Mouse (Mus musculus) megakaryocyte, embryonic 14.5 days (primary cell): ENCODE results near the gene Rtn4rl2. TPM values are rescaled to one million over a fixed set of nuclear protein-coding genes. Genes with fewer than 3 reads are reported as not detected.
A peak's percentile ranks its signal among the peaks of the same experiment; 100 is the strongest.

Experiments used
- H3K27me3 ChIP-seq: replicated peaks from 2 replicates; pipeline ENCODE3; 2012; ENCODE audit warnings: inconsistent platforms
- H3K36me3 ChIP-seq: replicated peaks from 2 replicates; pipeline ENCODE3; 2012; ENCODE audit warnings: low read length, inconsistent platforms, mixed read lengths
- H3K4me1 ChIP-seq: 2 replicates; pipeline ENCODE4 v1.6.1; 2012; ENCODE audit warnings: inconsistent platforms
- H3K4me3 ChIP-seq: replicated peaks from 2 replicates; pipeline ENCODE3; 2012; ENCODE audit warnings: moderate library complexity, mild to moderate bottlenecking, inconsistent platforms
- H3K9me3 ChIP-seq: 2 replicates; pipeline ENCODE4 v1.6.1; 2012; ENCODE audit warnings: inconsistent platforms
- FLI1 ChIP-seq: IDR thresholded peaks from 2 replicates; pipeline ENCODE4 v1.6.1; 2012; ENCODE audit warnings: low read length, inconsistent platforms, mixed read lengths
- GATA1 ChIP-seq: IDR thresholded peaks from 3 replicates; pipeline ENCODE4 v1.6.1; 2012; ENCODE audit warnings: mixed read lengths, low read length, inconsistent platforms, borderline replicate concordance
- polyA plus RNA-seq: library from polyadenylated mRNA; stranded (reverse); fragments of >175 nt; gene quantifications from 2 replicates; pipeline ENCODE4 v1.2.3, GENCODE M21; 2012; ENCODE audit warnings: low replicate concordance; ENCODE audit not compliant: insufficient read depth

Rtn4rl2 gene
- 2.7 and 8.4 TPM in 2 replicates for polyA plus RNA-seq

DNA sequence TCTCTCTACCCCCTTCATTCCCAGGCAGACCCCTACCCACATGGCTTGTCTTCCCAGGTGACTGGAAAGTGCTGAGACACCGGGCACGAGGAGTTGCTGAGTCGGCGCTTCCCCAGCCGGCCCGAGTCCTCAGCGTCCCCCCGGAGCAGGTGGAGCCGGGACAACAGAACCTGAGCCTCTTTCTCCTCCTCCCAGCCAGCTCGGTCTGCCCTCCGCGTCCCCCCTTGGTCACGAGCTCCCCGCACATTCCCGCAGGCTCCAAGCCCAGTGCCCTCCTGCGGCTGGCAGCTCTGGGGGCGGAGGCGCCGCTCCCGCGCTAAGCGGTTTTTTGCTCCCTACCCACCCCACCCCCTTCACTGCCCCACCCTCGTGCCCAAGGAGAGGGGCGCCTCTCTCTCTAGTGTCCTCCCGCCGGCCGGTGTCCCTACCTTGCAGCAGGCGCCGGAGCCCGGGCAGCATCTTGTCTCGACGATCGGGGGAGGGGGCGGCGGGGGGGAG, at the start of gene Rtn4rl2:
TSS of gene Rtn4rl2 (minus strand) at position 477 of the 498 bp plus-strand sequence.
- H3K9me3 ChIP-seq = no peaks in the 10 kb centered on the region
- no peaks in the 10 kb centered on the region for H3K36me3 ChIP-seq
- peak within 1 kb of the TSS; percentile 89 for H3K4me3 ChIP-seq
- peaks cover 93% of the 10 kb centered on the region for H3K27me3 ChIP-seq
- TF ChIP-seq GATA1 (no peak), FLI1 (no peak)
- H3K4me1 ChIP-seq = peaks cover 55% of the 10 kb centered on the region

DNA sequence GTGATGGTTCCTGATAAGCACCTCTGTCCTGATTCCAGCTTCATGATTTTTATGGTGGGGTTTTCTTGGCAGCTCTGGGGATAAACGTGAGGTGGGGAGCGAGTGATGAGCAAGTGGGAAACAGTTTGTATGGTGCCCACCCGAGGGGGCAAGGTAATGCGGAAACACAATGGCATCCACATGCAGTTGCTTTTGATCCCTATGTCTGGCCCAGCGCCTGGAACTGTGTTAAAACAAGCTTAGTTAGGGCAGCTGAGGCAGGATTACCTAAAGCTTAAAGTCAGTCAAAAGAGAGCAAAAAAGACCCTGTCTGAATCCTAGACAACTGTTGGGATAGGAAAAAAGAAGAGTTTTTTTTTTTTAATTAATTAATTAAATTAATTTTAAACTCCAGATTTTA, 48.6 kb upstream of the Rtn4rl2 start:
- peaks cover 41% of the 10 kb centered on the region for H3K4me1 ChIP-seq
- TF ChIP-seq FLI1 = no peak
- no peak for TF ChIP-seq GATA1
- no peak overlapping the region for H3K4me3 ChIP-seq
- peaks cover 10% of the 10 kb centered on the region; the same call in 1 of the 2 replicates for H3K9me3 ChIP-seq
- peaks cover 3% of the 10 kb centered on the region for H3K27me3 ChIP-seq
- peaks cover 8% of the 10 kb centered on the region for H3K36me3 ChIP-seq

DNA sequence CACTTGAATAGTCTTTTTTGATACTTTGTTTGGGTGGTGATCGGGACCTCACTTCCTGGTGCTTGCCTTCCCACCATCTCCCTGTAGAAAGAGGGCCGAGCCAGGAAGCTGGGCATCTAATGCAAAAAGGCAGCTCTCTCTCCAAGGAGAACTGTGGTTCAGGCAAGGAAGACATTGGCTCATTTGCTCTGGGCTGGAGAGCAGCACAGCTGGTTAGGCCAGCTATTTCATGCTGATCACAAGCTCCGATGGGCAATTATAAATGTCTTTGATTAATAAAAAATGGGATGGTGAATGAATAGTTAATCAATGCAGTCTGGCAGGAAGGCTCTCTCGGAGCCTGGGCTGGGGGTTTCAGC, 48.1 kb upstream of the Rtn4rl2 start:
- no peak for TF ChIP-seq FLI1
- TF ChIP-seq GATA1 = no peak
- Histone ChIP-seq H3K27me3 (peaks cover 3% of the 10 kb centered on the region), H3K9me3 (peaks cover 10% of the 10 kb centered on the region; the same call in 1 of the 2 replicates), H3K4me1 (peaks cover 39% of the 10 kb centered on the region), H3K4me3 (no peak overlapping the region), H3K36me3 (peaks cover 4% of the 10 kb centered on the region)

DNA sequence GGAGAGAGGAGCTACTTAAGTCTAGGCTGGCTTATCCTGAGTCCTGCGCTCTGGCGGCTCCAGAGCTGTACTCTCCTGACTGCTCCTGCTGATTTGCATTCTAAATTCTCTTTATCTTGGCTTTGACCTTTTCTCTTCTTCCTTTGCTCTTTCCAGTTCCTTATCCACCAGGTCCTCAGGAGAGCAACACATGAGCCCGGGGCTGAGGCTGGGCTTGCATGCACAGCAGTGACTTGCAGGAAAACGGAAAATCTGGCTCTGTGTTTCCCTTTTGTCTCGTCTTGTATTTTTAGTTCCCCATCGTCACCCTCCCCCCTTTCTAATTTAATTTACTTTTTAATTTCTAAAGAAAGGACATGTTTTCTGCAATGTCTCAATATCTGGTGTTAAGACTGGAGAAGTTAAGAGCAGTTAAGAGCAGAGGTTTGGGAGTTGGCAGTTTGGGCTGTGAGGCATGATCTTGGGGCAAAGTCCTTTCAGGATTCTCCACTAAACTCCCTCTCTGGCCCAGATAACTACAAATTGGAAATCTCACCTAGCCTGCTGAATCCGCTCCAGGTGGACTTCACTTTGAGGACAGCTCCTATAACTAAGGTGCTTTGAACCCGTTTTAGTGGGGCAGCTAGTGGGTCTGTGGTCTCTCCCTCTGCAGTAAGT, 47.6 kb upstream of the Rtn4rl2 start:
- no peak for TF ChIP-seq GATA1
- TF ChIP-seq FLI1 = no peak
- H3K4me3 ChIP-seq = no peak overlapping the region

DNA sequence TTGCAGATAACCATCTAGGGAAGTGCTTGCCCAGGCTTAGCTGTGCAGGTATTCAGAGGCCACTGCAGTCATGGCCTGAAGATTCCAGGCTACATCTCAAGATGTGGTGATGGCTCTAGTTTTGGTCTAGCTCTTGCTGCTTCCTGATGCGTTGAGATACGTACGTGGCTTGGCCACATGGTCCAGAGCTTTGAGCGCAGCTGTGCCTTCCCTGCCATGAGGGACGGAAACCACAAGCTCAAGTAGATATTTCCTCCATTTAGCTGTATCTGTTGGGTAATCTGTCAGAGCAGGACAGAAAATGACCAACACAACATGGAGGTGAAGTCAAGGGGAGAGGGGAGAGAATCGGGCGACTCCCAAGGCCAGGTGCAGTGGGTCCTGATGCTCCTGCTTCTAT, 43.7 kb upstream of the Rtn4rl2 start:
- Histone ChIP-seq H3K4me3 (peak overlapping the region; percentile 44), H3K36me3 (no peaks in the 10 kb centered on the region), H3K4me1 (peaks cover 17% of the 10 kb centered on the region), H3K27me3 (peaks cover 6% of the 10 kb centered on the region), H3K9me3 (peaks cover 25% of the 10 kb centered on the region)
- TF ChIP-seq FLI1 = no peak
- TF ChIP-seq GATA1 = no peak

More for the DNA sequence above, 47.6 kb upstream of the Rtn4rl2 start:
- Histone ChIP-seq H3K4me1 (peaks cover 37% of the 10 kb centered on the region), H3K9me3 (peaks cover 10% of the 10 kb centered on the region; the same call in 1 of the 2 replicates), H3K36me3 (no peaks in the 10 kb centered on the region), H3K27me3 (peaks cover 3% of the 10 kb centered on the region)

DNA sequence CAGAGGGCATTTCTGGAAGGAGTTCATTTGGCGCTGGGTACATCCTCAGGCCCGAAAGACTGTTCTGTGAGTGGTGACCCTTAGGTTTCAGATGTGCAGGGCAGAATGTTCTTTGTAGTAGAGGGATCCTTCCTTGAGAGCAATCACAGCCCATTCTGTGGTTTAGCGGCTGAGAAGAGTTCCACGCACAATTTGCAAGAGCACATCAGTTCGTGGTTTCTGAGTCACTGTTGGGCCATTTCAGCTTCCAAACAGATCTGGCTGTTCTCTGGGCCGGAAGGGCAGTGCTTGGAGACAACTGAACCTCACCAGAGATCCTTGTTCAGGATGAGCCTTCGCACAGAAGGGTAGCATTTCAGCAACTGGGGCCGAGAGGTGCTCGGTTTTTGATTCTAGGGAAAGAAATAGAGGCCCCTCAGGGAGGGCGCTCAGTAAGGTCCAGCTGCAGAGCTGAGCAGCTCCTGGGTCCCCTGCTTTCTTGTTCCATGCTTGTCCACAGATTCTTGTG, 33.1 kb upstream of the Rtn4rl2 start:
- Histone ChIP-seq H3K4me1 (peaks cover 32% of the 10 kb centered on the region), H3K27me3 (peaks cover 18% of the 10 kb centered on the region), H3K9me3 (peaks cover 13% of the 10 kb centered on the region), H3K36me3 (no peaks in the 10 kb centered on the region), H3K4me3 (no peak overlapping the region)
- TF ChIP-seq GATA1 (no peak), FLI1 (no peak)

DNA sequence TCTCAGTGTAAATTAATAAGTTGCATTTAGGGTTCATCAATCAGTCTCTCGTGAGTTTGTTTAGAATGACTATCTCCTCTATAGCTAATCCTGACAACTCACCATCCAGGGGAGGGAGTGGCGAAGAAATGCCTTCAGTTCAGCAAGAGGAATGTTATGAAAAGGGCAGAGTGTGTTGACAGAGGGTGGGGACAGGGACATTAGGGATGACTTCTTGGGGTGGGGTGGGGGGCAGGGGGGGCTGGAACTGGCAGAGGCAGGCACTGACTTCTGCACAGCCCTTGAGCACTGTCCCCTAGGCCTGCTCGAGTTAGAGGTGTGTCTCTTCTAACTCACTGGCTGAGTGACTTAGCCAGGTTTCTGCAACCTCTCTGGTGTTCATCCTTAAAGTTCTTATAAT, 31.7 kb upstream of the Rtn4rl2 start:
- H3K9me3 ChIP-seq = peaks cover 8% of the 10 kb centered on the region
- H3K36me3 ChIP-seq = no peaks in the 10 kb centered on the region
- H3K4me3 ChIP-seq = no peak overlapping the region
- TF ChIP-seq FLI1 (no peak), GATA1 (no peak)
- peaks cover 18% of the 10 kb centered on the region for H3K27me3 ChIP-seq
- peaks cover 36% of the 10 kb centered on the region for H3K4me1 ChIP-seq

DNA sequence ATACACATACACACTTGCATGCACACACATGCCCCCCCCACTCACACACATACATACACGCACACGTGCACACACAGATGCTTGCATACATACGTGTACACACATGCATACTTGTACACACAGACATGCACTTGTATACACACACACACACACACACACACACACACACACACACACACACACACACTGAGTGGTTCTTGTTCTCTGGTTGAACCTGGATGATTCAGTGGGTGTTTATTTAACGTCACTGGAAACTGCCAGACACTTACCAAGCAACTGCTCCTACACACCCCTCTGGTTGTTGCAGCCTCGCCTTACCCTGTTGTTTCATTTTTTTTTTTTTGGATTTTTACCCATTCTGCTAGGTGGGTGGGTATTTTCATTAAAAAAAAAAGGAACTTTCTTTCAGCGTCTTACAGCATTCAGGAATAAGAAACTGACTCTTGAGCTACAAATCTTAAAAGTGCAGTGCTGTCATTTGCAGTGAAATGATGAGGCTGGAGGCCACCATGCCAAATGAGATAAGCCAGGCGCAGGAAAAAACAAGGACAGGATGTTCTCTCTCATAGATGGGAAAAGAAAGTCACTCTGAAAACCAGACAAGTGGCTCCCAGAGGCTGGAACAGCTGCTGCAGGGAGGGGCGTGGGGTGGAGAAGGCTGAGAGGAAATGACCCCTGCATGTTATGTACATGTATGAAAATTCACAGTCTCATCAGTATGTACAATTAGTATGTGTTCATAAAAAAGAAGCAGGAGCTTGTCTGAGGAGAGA, 30.2 kb upstream of the Rtn4rl2 start:
- no peak for TF ChIP-seq GATA1
- TF ChIP-seq FLI1 = no peak
- H3K9me3 ChIP-seq = 0 out of 2 replicates have a peak, but pooled peaks cover 7% of the 10 kb centered on the region
- peak overlapping the region; percentile 82 for H3K4me3 ChIP-seq
- H3K4me1 ChIP-seq = peaks cover 36% of the 10 kb centered on the region
- H3K36me3 ChIP-seq = no peaks in the 10 kb centered on the region
- H3K27me3 ChIP-seq = peaks cover 23% of the 10 kb centered on the region

DNA sequence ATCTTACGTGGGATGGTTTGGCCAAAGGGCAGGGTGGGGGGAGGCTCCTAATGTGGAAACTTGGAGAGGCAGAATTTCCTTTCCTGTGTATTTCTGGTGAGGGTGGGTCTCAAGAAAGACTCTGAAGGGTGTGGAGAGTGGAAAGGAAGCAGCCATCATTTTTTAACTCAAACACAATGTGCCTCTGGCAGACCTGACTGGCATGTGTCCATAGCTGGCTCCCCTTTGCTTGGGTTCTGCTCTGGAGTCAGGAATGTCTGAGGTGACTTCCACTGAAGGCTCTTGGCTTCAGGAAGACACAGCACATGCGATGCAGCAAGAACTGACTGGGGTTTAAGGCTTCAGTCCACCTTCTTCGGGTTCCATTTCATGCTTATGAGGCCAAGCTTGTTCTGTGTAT, 28.8 kb upstream of the Rtn4rl2 start:
- no peak for TF ChIP-seq FLI1
- TF ChIP-seq GATA1 = no peak
- H3K27me3 ChIP-seq = peaks cover 19% of the 10 kb centered on the region
- peaks cover 36% of the 10 kb centered on the region for H3K4me1 ChIP-seq
- H3K4me3 ChIP-seq = no peak overlapping the region
- H3K36me3 ChIP-seq = no peaks in the 10 kb centered on the region
- 0 out of 2 replicates have a peak, but pooled peaks cover 7% of the 10 kb centered on the region for H3K9me3 ChIP-seq

DNA sequence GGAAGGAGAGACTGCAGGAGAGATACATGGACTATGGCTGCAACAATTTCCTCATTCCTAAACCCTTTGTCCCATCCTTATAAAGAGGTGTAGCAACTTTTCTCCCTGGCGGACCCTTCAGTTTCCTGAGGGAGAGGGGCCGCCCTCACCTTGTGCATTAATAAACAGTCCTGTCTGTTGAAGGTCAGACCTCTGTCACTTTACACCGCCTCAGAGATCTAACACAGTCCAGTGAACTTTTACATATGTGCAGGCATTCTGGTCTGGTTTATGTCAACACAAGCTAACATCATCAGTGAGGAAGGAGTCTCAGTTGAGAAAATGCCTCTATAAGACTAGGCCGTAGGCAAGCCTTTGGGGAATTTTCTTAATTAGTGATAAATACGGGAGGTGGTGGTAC, 27.4 kb upstream of the Rtn4rl2 start:
- H3K4me1 ChIP-seq = peaks cover 33% of the 10 kb centered on the region
- H3K36me3 ChIP-seq = no peaks in the 10 kb centered on the region
- 0 out of 2 replicates have a peak, but pooled peaks cover 7% of the 10 kb centered on the region for H3K9me3 ChIP-seq
- no peak overlapping the region for H3K4me3 ChIP-seq
- peaks cover 11% of the 10 kb centered on the region for H3K27me3 ChIP-seq
- TF ChIP-seq GATA1 = no peak
